Mouse (Mus musculus) liver, postnatal 0 days (tissue): Measurements from ENCODE around the gene Ralgapa1.
A peak's percentile ranks its signal among the peaks of the same experiment; 100 is the strongest.

Experiments used
- CTCF ChIP-seq: sonication (generic); IDR thresholded peaks from 2 replicates; pipeline ENCODE4 v1.5.1; 2016; ENCODE audit warnings: antibody characterized with exemption, low read depth
- EP300 ChIP-seq: IDR thresholded peaks from 2 replicates; pipeline ENCODE4 v1.6.1; 2016; ENCODE audit warnings: antibody characterized with exemption, low read depth, mild to moderate bottlenecking

DNA sequence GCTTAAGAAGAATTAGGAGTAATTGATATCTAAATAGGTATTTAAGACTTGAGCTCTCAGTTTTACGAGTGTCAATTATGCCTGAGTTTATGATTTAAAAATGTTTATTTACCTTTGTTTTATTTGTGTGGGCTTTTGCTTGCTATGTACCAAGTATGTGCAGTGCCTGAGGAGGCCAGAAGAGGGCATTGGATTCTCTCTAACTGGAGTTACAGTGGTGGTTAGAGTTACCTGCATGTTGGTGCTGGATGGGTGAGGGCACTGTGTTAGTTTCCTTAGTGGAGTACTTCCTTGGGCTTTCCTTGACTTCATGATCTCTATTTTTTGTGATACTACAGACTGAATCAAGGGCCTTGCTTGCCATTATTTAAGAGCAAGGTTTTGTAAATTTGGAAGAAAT, 25.8 kb upstream of the Ralgapa1 start:
- TF ChIP-seq CTCF (peak; percentile 59), EP300 (no peak)
